Comparison of ENCODE assay signal across 8 mouse cellular contexts in the genomic region with DNA sequence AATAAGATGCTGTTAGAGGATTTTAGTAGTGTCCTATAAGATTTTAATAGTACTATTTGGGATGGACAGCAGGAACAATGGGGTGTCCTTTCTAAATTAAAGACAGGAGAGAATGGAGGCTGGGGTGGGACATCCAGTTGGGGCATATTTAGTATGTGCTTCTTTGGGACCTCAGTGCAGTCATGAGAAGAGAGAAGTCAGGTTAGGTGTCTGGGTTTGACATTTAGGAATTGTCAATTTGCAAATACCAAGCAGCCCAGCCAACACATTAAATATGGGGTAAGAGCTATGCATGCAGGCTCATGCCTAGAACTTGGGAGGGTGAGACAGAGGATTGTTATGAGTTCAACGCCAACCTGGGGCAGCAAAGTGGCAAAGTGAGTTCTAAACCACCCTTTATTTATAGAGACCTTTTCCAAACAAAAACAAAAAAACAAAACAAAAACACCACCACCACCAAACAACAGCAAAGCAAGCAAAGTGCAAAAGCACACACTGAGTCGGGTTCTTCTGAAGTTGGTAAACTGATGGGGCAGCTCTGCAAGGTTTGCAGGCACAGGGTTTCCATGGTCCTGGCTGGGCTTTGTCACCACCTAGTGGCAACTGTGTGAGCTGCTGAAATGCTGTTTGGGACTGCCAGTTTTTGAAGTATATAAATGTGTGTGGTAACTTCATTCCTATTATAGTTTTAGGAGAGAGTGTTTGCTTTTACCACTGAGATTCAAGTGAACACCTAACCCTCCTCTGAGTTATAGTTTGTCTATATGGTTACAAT. TPM values are rescaled to one million over a fixed set of nuclear protein-coding genes. Genes with fewer than 3 reads are reported as not detected.
DNase-seq lines count a peak whose midpoint lies in the region; ATAC-seq and TF ChIP-seq lines count a peak whose summit lies in the region.

No protein-coding gene starts in this region.

- peak; percentile 94 for TF ChIP-seq EP300 in heart, adult 2 months (IDR thresholded peaks at IDR 0.05; ENCODE audit: insufficient read depth, low read depth, low read length)

- no peaks in the 10 kb centered on the region for H3K27me3 ChIP-seq in heart, adult 2 months (ENCODE audit: control insufficient read depth, insufficient read depth, low read length)
- H3K27me3 ChIP-seq in heart, embryonic 11.5 days (ENCODE audit: control insufficient read depth, insufficient read depth, low read length), result no peaks in the 10 kb centered on the region
- H3K27me3 ChIP-seq in forebrain, embryonic 12.5 days, result no peaks in the 10 kb centered on the region
- no peaks in the 10 kb centered on the region for H3K27me3 ChIP-seq in hindbrain, embryonic 11.5 days (ENCODE audit: control insufficient read depth, insufficient read depth, low read length)
- no peaks in the 10 kb centered on the region for H3K27me3 ChIP-seq in spleen, adult 2 months (ENCODE audit: control insufficient read depth, insufficient read depth, low read length)

- no peak overlapping the region for H3K27ac ChIP-seq in heart, adult 2 months
- no peak overlapping the region for H3K27ac ChIP-seq in heart, embryonic 11.5 days (ENCODE audit: low read depth, low read length)
- H3K27ac ChIP-seq in forebrain, embryonic 12.5 days, result no peak overlapping the region
- H3K27ac ChIP-seq in hindbrain, embryonic 11.5 days (ENCODE audit: low read depth, low read length), result no peak overlapping the region
- H3K27ac ChIP-seq in spleen, adult 2 months (ENCODE audit: insufficient read depth, low read length), result no peak overlapping the region

- no peaks in the 10 kb centered on the region for H3K36me3 ChIP-seq in heart, adult 2 months (ENCODE audit: control insufficient read depth, insufficient read depth, low read length)
- H3K36me3 ChIP-seq in heart, embryonic 11.5 days (ENCODE audit: control insufficient read depth, insufficient read depth, low read length), result peaks cover 5% of the 10 kb centered on the region; the same call in 1 of the 2 replicates
- H3K36me3 ChIP-seq in forebrain, embryonic 12.5 days (replicated peaks), result peaks cover 25% of the 10 kb centered on the region
- H3K36me3 ChIP-seq in hindbrain, embryonic 11.5 days (ENCODE audit: control insufficient read depth, insufficient read depth, low read length), result peaks cover 3% of the 10 kb centered on the region; the same call in 1 of the 2 replicates
- peaks cover 10% of the 10 kb centered on the region for H3K36me3 ChIP-seq in spleen, adult 2 months (ENCODE audit: control insufficient read depth, insufficient read depth, low read length)

- ATAC-seq in heart, embryonic 11.5 days (replicated peaks; ENCODE audit: insufficient number of reproducible peaks, low FRiP score, low TSS enrichment), result no peak
- ATAC-seq in forebrain, embryonic 12.5 days (ENCODE audit: low FRiP score), result 0 out of 2 replicates have a peak, but pooled peaks have one; percentile 41
- no peak for ATAC-seq in hindbrain, embryonic 11.5 days (ENCODE audit: low FRiP score)

- H3K79me2 ChIP-seq in heart, adult 2 months (replicated peaks; ENCODE audit: control insufficient read depth, insufficient read depth, low read length), result peaks cover under 1% of the 10 kb centered on the region; the same call in 1 of the 2 replicates

- peak; percentile 72 to 83 for DNase-seq in heart, adult 2 months
- DNase-seq in brain, embryonic 14.5 days (ENCODE audit: low read depth), result peak; percentile 85
- peak; percentile 74 for DNase-seq in hindbrain, embryonic 11.5 days (ENCODE audit: low spot score)
- peak; percentile 75 to 83 for DNase-seq in layer of hippocampus, postnatal 14 days (ENCODE audit: low spot score in 2 of 2)
- DNase-seq in mesoderm, embryonic 11.5 days (ENCODE audit: low read depth, low spot score), result peak; percentile 69
- DNase-seq in spleen, adult 2 months (ENCODE audit: low read depth in 1 of 2, low spot score in 2 of 2), result peak; percentile 28 to 65

- no peak overlapping the region for H3K4me3 ChIP-seq in heart, adult 2 months
- H3K4me3 ChIP-seq in heart, embryonic 11.5 days (ENCODE audit: low read depth, low read length), result no peak overlapping the region
- H3K4me3 ChIP-seq in forebrain, embryonic 12.5 days (replicated peaks), result no peak overlapping the region
- H3K4me3 ChIP-seq in hindbrain, embryonic 11.5 days (ENCODE audit: low read depth, low read length), result no peak overlapping the region
- H3K4me3 ChIP-seq in spleen, adult 2 months (ENCODE audit: extremely low read depth, insufficient read depth, insufficient read length), result no peak overlapping the region

- H3K4me2 ChIP-seq in heart, embryonic 11.5 days, result no peak overlapping the region
- no peak overlapping the region for H3K4me2 ChIP-seq in forebrain, embryonic 12.5 days
- H3K4me2 ChIP-seq in hindbrain, embryonic 11.5 days (replicated peaks; ENCODE audit: low read depth, low read length), result no peak overlapping the region

- no peak overlapping the region for H3K9ac ChIP-seq in heart, adult 2 months (ENCODE audit: low read depth, low read length)
- no peak overlapping the region for H3K9ac ChIP-seq in heart, embryonic 11.5 days (ENCODE audit: low read depth, low read length)
- H3K9ac ChIP-seq in forebrain, embryonic 12.5 days, result no peak overlapping the region
- H3K9ac ChIP-seq in hindbrain, embryonic 11.5 days (ENCODE audit: low read depth, low read length), result no peak overlapping the region

- H3K9me3 ChIP-seq in heart, embryonic 11.5 days (replicated peaks; ENCODE audit: control insufficient read depth, low read length), result no peaks in the 10 kb centered on the region
- no peaks in the 10 kb centered on the region for H3K9me3 ChIP-seq in forebrain, embryonic 12.5 days
- no peaks in the 10 kb centered on the region for H3K9me3 ChIP-seq in hindbrain, embryonic 11.5 days (ENCODE audit: control insufficient read depth, low read length)

- intact Hi-C loops in heart, adult 2 months (cut with DNase I), result loop anchor here (1.0 to 5.0 kb wide), 3 partner anchors 55 to 298 kb away; a partner anchor contains a TSS

- peaks cover 2% of the 10 kb centered on the region for H3K4me1 ChIP-seq in heart, adult 2 months (ENCODE audit: control insufficient read depth, insufficient read depth, low read length)
- H3K4me1 ChIP-seq in heart, embryonic 11.5 days (ENCODE audit: control insufficient read depth, insufficient read depth, low read length), result no peaks in the 10 kb centered on the region
- no peaks in the 10 kb centered on the region for H3K4me1 ChIP-seq in forebrain, embryonic 12.5 days
- H3K4me1 ChIP-seq in hindbrain, embryonic 11.5 days (replicated peaks; ENCODE audit: control insufficient read depth, insufficient read depth, low read length), result no peaks in the 10 kb centered on the region
- H3K4me1 ChIP-seq in spleen, adult 2 months (ENCODE audit: control insufficient read depth, insufficient read depth, insufficient read length), result no peaks in the 10 kb centered on the region

- WGBS in heart, adult 2 months, result 51% methylated on average over 2 of the region's 2 CpGs
- 53% methylated on average over 2 of the region's 2 CpGs for WGBS in heart, embryonic 11.5 days (ENCODE audit: insufficient replicate concordance)
- 66% methylated on average over 2 of the region's 2 CpGs for WGBS in forebrain, embryonic 12.5 days
- 62% methylated on average over 2 of the region's 2 CpGs for WGBS in hindbrain, embryonic 11.5 days
- 50% methylated on average over 2 of the region's 2 CpGs for WGBS in spleen, adult 2 months

- no peak; the same call in none of the 2 replicates for TF ChIP-seq CTCF in heart, adult 2 months (IDR thresholded peaks at IDR 0.05)
- TF ChIP-seq CTCF in brain, embryonic 14.5 days (IDR thresholded peaks at IDR 0.05; ENCODE audit: borderline replicate concordance, extremely low read depth, insufficient read depth, insufficient read length), result peak; percentile 95
- TF ChIP-seq CTCF in spleen, adult 2 months (IDR thresholded peaks at IDR 0.05; ENCODE audit: extremely low read depth, insufficient read depth, insufficient read length, insufficient replicate concordance), result peak; percentile 91; the same call in 1 of the 2 replicates

- no peak for TF ChIP-seq POLR2A in heart, adult 2 months (IDR thresholded peaks at IDR 0.05; ENCODE audit: insufficient read depth, low read depth, low read length)
- TF ChIP-seq POLR2A in brain, embryonic 14.5 days (IDR thresholded peaks at IDR 0.05; ENCODE audit: borderline replicate concordance, extremely low read depth, insufficient read depth, insufficient read length, poor library complexity, severe bottlenecking), result no peak
- TF ChIP-seq POLR2A in spleen, adult 2 months (IDR thresholded peaks at IDR 0.05; ENCODE audit: low read depth, low read length), result no peak

RNA-seq across cellular contexts. Expression of a gene that starts 55.5 kb away (rescaled TPM):
- total RNA-seq in heart, adult 2 months (2021), result 10 to 100 TPM; 58.3 to 61.7 TPM
- 25.4 and 42.8 TPM in 2 replicates for polyA plus RNA-seq in heart, adult 2 months (2012; rRNA removed)
- 13.9 and 16.2 TPM in 2 replicates for polyA plus RNA-seq in heart, embryonic 11.5 days (2014; fragmentation: Nextera tagmentation; extraction: Ambion mirVana)
- polyA plus RNA-seq in brain, embryonic 14.5 days (2012; rRNA removed), result 34.2 and 46.3 TPM in 2 replicates
- 12.9 and 17.3 TPM in 2 replicates for polyA plus RNA-seq in forebrain, embryonic 12.5 days (2016; fragmentation: Nextera tagmentation; extraction: Ambion mirVana)
- 11.3 and 13.0 TPM in 2 replicates for polyA plus RNA-seq in hindbrain, embryonic 11.5 days (2014; fragmentation: Nextera tagmentation; extraction: Ambion mirVana)
- 100 to 1,000 TPM in 1 of 2 experiments, 10 to 100 TPM in 1; 97.4 to 115 TPM for total RNA-seq in layer of hippocampus, postnatal 14 days (2021)
- 8.4 and 11.0 TPM in 2 replicates for polyA plus RNA-seq in spleen, adult 2 months (2012; rRNA removed)
